Mouse (Mus musculus): Measurements from ENCODE around the gene Sptbn4. TPM values are rescaled to one million over a fixed set of nuclear protein-coding genes. Genes with fewer than 3 reads are reported as not detected.

The Sptbn4 gene
- total RNA-seq, 1 experiment, result 9.1 TPM

- no peak overlapping the region for H3K9ac ChIP-seq (ENCODE audit: insufficient read depth, low read depth, low read length, poor library complexity, severe bottlenecking)
- H3K4me1 ChIP-seq (ENCODE audit: control insufficient read depth in 2 of 2, insufficient read depth in 2 of 2, low read length in 2 of 2, poor library complexity in 1 of 2), result peaks cover 0 to 3% of the 10 kb centered on the region in 2 experiments; a peak in 1 of 4 replicates
- H3K4me3 ChIP-seq (ENCODE audit: insufficient read depth in 1 of 2, low read depth in 1 of 2, low read length in 2 of 2, poor library complexity in 1 of 2, severe bottlenecking in 1 of 2), result no peak overlapping the region
- no peak for TF ChIP-seq ZNF384 (IDR thresholded peaks at IDR 0.05; ENCODE audit: low read depth, low read length)
- TF ChIP-seq ZC3H11A (IDR thresholded peaks at IDR 0.05; ENCODE audit: borderline replicate concordance, low read depth, low read length), result no peak
- no peak for TF ChIP-seq MAFK (IDR thresholded peaks at IDR 0.05; ENCODE audit: insufficient read depth, low read depth, low read length)
- no peak for TF ChIP-seq CHD2 (IDR thresholded peaks at IDR 0.05; ENCODE audit: low read depth, low read length)
- no peak for TF ChIP-seq HCFC1 (IDR thresholded peaks at IDR 0.05; ENCODE audit: borderline replicate concordance, insufficient read depth, low read length)
- no peaks in the 10 kb centered on the region for H3K9me3 ChIP-seq (ENCODE audit: control insufficient read depth, insufficient read depth, low read depth, low read length)
- DNase-seq (ENCODE audit: low read depth, low spot score), result no peak
- H3K36me3 ChIP-seq (ENCODE audit: control insufficient read depth, insufficient read depth, low read length, poor library complexity, severe bottlenecking), result no peaks in the 10 kb centered on the region
- in situ Hi-C loops (cut with MboI; ENCODE audit: low sequenced_read_pairs in 2 of 2, unreplicated experiment in 2 of 2), result no loop called here
- H3K27ac ChIP-seq (ENCODE audit: insufficient read depth, low read depth, low read length, poor library complexity, severe bottlenecking), result no peak overlapping the region
Observed at GRCm38 (mm10) chr7:27417151-27417550, 30.3 kb downstream of the Sptbn4 start.

- Histone ChIP-seq H3K9ac (ENCODE audit: insufficient read depth, low read depth, low read length, poor library complexity, severe bottlenecking) (peak overlapping the region; percentile 16), H3K9me3 (ENCODE audit: control insufficient read depth, insufficient read depth, low read depth, low read length) (no peaks in the 10 kb centered on the region), H3K4me1 (ENCODE audit: control insufficient read depth in 2 of 2, insufficient read depth in 2 of 2, low read length in 2 of 2, poor library complexity in 1 of 2) (peaks cover 0 to 9% of the 10 kb centered on the region in 2 experiments; a peak in 1 of 4 replicates), H3K36me3 (ENCODE audit: control insufficient read depth, insufficient read depth, low read length, poor library complexity, severe bottlenecking) (no peaks in the 10 kb centered on the region), H3K27ac (ENCODE audit: insufficient read depth, low read depth, low read length, poor library complexity, severe bottlenecking) (no peak overlapping the region), H3K4me3 (ENCODE audit: insufficient read depth in 1 of 2, low read depth in 1 of 2, low read length in 2 of 2, poor library complexity in 1 of 2, severe bottlenecking in 1 of 2) (peak overlapping the region; percentile 67 to 68)
- TF ChIP-seq ZNF384 (IDR thresholded peaks at IDR 0.05; ENCODE audit: low read depth, low read length), result no peak
- no peak; the same call in 1 of the 2 replicates for TF ChIP-seq HCFC1 (IDR thresholded peaks at IDR 0.05; ENCODE audit: borderline replicate concordance, insufficient read depth, low read length)
- no peak for TF ChIP-seq ZC3H11A (IDR thresholded peaks at IDR 0.05; ENCODE audit: borderline replicate concordance, low read depth, low read length)
- TF ChIP-seq MAFK (IDR thresholded peaks at IDR 0.05; ENCODE audit: insufficient read depth, low read depth, low read length), result no peak
- no peak for TF ChIP-seq CHD2 (IDR thresholded peaks at IDR 0.05; ENCODE audit: low read depth, low read length)
- in situ Hi-C loops (cut with MboI; ENCODE audit: low sequenced_read_pairs in 2 of 2, unreplicated experiment in 2 of 2), result no loop called here
- no peak for DNase-seq (ENCODE audit: low read depth, low spot score)
Observed at GRCm38 (mm10) chr7:27408379-27409176, 38.9 kb downstream of the Sptbn4 start.

DNA sequence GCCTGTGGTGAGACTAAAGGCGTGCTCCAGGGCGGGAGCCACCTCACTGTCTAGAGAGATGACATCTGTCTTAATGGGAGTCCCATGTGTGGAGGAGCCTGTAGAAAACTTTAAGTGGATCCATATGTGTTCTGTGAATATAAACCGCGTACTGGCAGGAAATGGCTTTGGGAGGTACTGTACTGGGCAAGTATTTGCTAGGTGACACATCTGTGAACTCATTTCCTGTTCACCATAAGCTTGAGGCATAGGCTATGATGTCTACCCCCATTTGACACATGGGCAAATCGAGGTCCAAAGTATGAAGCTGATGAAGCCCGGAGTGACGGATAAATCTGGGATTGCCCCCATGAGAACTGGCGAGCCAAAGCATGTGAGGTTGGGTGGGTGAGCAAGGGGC is 39.7 kb downstream of the Sptbn4 start:
- H3K4me1 ChIP-seq (ENCODE audit: control insufficient read depth in 2 of 2, insufficient read depth in 2 of 2, low read length in 2 of 2, poor library complexity in 1 of 2), result peaks cover 0 to 9% of the 10 kb centered on the region in 2 experiments; a peak in 1 of 4 replicates
- H3K9ac ChIP-seq (ENCODE audit: insufficient read depth, low read depth, low read length, poor library complexity, severe bottlenecking), result no peak overlapping the region
- no peaks in the 10 kb centered on the region for H3K9me3 ChIP-seq (ENCODE audit: control insufficient read depth, insufficient read depth, low read depth, low read length)
- H3K36me3 ChIP-seq (ENCODE audit: control insufficient read depth, insufficient read depth, low read length, poor library complexity, severe bottlenecking), result no peaks in the 10 kb centered on the region
- DNase-seq (ENCODE audit: low read depth, low spot score), result no peak
- TF ChIP-seq CHD2 (IDR thresholded peaks at IDR 0.05; ENCODE audit: low read depth, low read length) (no peak), ZNF384 (IDR thresholded peaks at IDR 0.05; ENCODE audit: low read depth, low read length) (no peak), HCFC1 (IDR thresholded peaks at IDR 0.05; ENCODE audit: borderline replicate concordance, insufficient read depth, low read length) (no peak), ZC3H11A (IDR thresholded peaks at IDR 0.05; ENCODE audit: borderline replicate concordance, low read depth, low read length) (no peak), MAFK (IDR thresholded peaks at IDR 0.05; ENCODE audit: insufficient read depth, low read depth, low read length) (no peak)
- in situ Hi-C loops (cut with MboI; ENCODE audit: low sequenced_read_pairs in 2 of 2, unreplicated experiment in 2 of 2), result no loop called here
- H3K4me3 ChIP-seq (ENCODE audit: insufficient read depth in 1 of 2, low read depth in 1 of 2, low read length in 2 of 2, poor library complexity in 1 of 2, severe bottlenecking in 1 of 2), result peak overlapping the region; percentile 67 to 68; a peak in 3 of 4 replicates
- H3K27ac ChIP-seq (ENCODE audit: insufficient read depth, low read depth, low read length, poor library complexity, severe bottlenecking), result no peak overlapping the region

DNA sequence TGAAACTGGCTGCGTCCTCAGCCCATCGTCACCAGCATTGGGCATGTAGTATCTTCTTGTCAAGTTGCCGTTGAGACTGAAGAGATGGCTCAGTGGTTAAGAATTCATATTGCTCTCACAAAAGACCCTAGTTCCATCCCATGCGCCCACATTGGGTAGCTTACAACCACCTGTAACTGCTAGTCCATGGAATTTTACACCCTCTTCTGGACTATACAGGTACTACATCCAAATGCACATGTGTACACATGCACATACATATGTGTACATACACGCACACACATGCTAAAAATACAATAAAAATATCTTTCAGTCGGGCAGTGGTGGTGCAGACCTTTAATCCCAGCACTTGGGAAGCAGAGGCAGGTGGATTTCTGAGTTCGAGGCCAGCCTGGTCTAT is 41.0 kb downstream of the Sptbn4 start:
- TF ChIP-seq MAFK (IDR thresholded peaks at IDR 0.05; ENCODE audit: insufficient read depth, low read depth, low read length) (no peak), CHD2 (IDR thresholded peaks at IDR 0.05; ENCODE audit: low read depth, low read length) (no peak), ZNF384 (IDR thresholded peaks at IDR 0.05; ENCODE audit: low read depth, low read length) (no peak), ZC3H11A (IDR thresholded peaks at IDR 0.05; ENCODE audit: borderline replicate concordance, low read depth, low read length) (no peak)
- no peak overlapping the region for H3K9ac ChIP-seq (ENCODE audit: insufficient read depth, low read depth, low read length, poor library complexity, severe bottlenecking)
- no peaks in the 10 kb centered on the region for H3K9me3 ChIP-seq (ENCODE audit: control insufficient read depth, insufficient read depth, low read depth, low read length)
- no peak for DNase-seq (ENCODE audit: low read depth, low spot score)
- H3K27ac ChIP-seq (ENCODE audit: insufficient read depth, low read depth, low read length, poor library complexity, severe bottlenecking), result no peak overlapping the region
- in situ Hi-C loops (cut with MboI; ENCODE audit: low sequenced_read_pairs in 2 of 2, unreplicated experiment in 2 of 2), result no loop called here
- H3K4me1 ChIP-seq (ENCODE audit: control insufficient read depth in 2 of 2, insufficient read depth in 2 of 2, low read length in 2 of 2, poor library complexity in 1 of 2), result peaks cover 0 to 9% of the 10 kb centered on the region in 2 experiments; a peak in 1 of 4 replicates
- H3K36me3 ChIP-seq (ENCODE audit: control insufficient read depth, insufficient read depth, low read length, poor library complexity, severe bottlenecking), result no peaks in the 10 kb centered on the region
- no peak overlapping the region for H3K4me3 ChIP-seq (ENCODE audit: insufficient read depth in 1 of 2, low read depth in 1 of 2, low read length in 2 of 2, poor library complexity in 1 of 2, severe bottlenecking in 1 of 2)

Data from ES-E14 (cell line).